Mouse (Mus musculus): ENCODE data around the gene Slc25a39. TPM values are rescaled to one million over a fixed set of nuclear protein-coding genes. Genes with fewer than 3 reads are reported as not detected.

Gene Slc25a39
- total and polyA plus RNA-seq, 3 experiments: 108 to 226 (median 199) TPM

- peaks cover 42% of the 10 kb centered on the region for H3K27me3 ChIP-seq (replicated peaks)
- peaks cover 3 to 14% of the 10 kb centered on the region in 2 experiments for H3K36me3 ChIP-seq (replicated peaks in 1 of 2; ENCODE audit: control insufficient read depth in 1 of 2, insufficient read depth in 1 of 2, low read length in 1 of 2)
- dilution Hi-C loops (cut with MboI; ENCODE audit: extremely low pct_ligation_motif_present, extremely low pct_unique_long_range_greater_than_20kb, low sequenced_read_pairs) (no loop called here), in situ Hi-C loops (cut with MboI; ENCODE audit: low pct_ligation_motif_present, low pct_unique_long_range_greater_than_20kb, low sequenced_read_pairs) (no loop called here)
- TF ChIP-seq CTCF (conservative IDR thresholded peaks at IDR 0.05 in 1 of 2, IDR thresholded peaks at IDR 0.05 in 1 of 2; ENCODE audit: low read depth in 2 of 2, low read length in 2 of 2) (no peak), MXI1 (IDR thresholded peaks at IDR 0.05; ENCODE audit: low read depth, low read length) (no peak), E2F4 (IDR thresholded peaks at IDR 0.05; ENCODE audit: insufficient replicate concordance, low read depth, low read length) (no peak), UBTF (IDR thresholded peaks at IDR 0.05; ENCODE audit: low read depth, low read length) (no peak), MAZ (IDR thresholded peaks at IDR 0.05; ENCODE audit: low read depth, low read length) (no peak), RCOR1 (conservative IDR thresholded peaks at IDR 0.05; ENCODE audit: low read depth, low read length) (no peak), USF1 (IDR thresholded peaks at IDR 0.05; ENCODE audit: low read depth, low read length) (no peak), MYC (IDR thresholded peaks at IDR 0.05; ENCODE audit: low read depth, low read length) (no peak), JUND (conservative IDR thresholded peaks at IDR 0.05; ENCODE audit: low read depth, low read length) (no peak)
- no peak overlapping the region for H3K9ac ChIP-seq (ENCODE audit: insufficient read depth, low read depth)
- no peaks in the 10 kb centered on the region for H3K4me1 ChIP-seq (ENCODE audit: control insufficient read depth in 1 of 2, insufficient read depth in 2 of 2)
- H3K4me3 ChIP-seq (replicated peaks in 1 of 3; ENCODE audit: low read depth in 2 of 3, low read length in 2 of 3, poor library complexity in 1 of 3): no peak overlapping the region
- H3K4me2 ChIP-seq (ENCODE audit: insufficient read depth, low read depth, poor library complexity, severe bottlenecking): no peak overlapping the region
- H3K79me2 ChIP-seq (replicated peaks; ENCODE audit: control insufficient read depth, extremely low read depth, insufficient read depth, poor library complexity, severe bottlenecking): no peaks in the 10 kb centered on the region
- no peak for DNase-seq (ENCODE audit: extremely low read depth)
- H3K27ac ChIP-seq (ENCODE audit: insufficient read depth, low read depth): no peak overlapping the region
- H3K9me3 ChIP-seq (replicated peaks; ENCODE audit: low read length): peaks cover 27% of the 10 kb centered on the region
These were observed 34.3 kb upstream of the Slc25a39 start for GRCm38 (mm10) chr11:102442089-102442488.

GRCm38 (mm10) chr11:102441434-102441833 is 33.7 kb upstream of the Slc25a39 start:
- Histone ChIP-seq H3K9ac (ENCODE audit: insufficient read depth, low read depth) (no peak overlapping the region), H3K9me3 (replicated peaks; ENCODE audit: low read length) (peaks cover 25% of the 10 kb centered on the region), H3K4me3 (replicated peaks in 1 of 3; ENCODE audit: low read depth in 2 of 3, low read length in 2 of 3, poor library complexity in 1 of 3) (no peak overlapping the region), H3K79me2 (replicated peaks; ENCODE audit: control insufficient read depth, extremely low read depth, insufficient read depth, poor library complexity, severe bottlenecking) (no peaks in the 10 kb centered on the region), H3K4me1 (ENCODE audit: control insufficient read depth in 1 of 2, insufficient read depth in 2 of 2) (no peaks in the 10 kb centered on the region), H3K27ac (ENCODE audit: insufficient read depth, low read depth) (no peak overlapping the region), H3K36me3 (replicated peaks in 1 of 2; ENCODE audit: control insufficient read depth in 1 of 2, insufficient read depth in 1 of 2, low read length in 1 of 2) (peaks cover 4 to 21% of the 10 kb centered on the region in 2 experiments), H3K4me2 (ENCODE audit: insufficient read depth, low read depth, poor library complexity, severe bottlenecking) (no peak overlapping the region), H3K27me3 (replicated peaks) (peaks cover 40% of the 10 kb centered on the region)
- no peak for DNase-seq (ENCODE audit: extremely low read depth)
- in situ Hi-C loops (cut with MboI; ENCODE audit: low pct_ligation_motif_present, low pct_unique_long_range_greater_than_20kb, low sequenced_read_pairs): no loop called here
- dilution Hi-C loops (cut with MboI; ENCODE audit: extremely low pct_ligation_motif_present, extremely low pct_unique_long_range_greater_than_20kb, low sequenced_read_pairs): no loop called here
- TF ChIP-seq CTCF (conservative IDR thresholded peaks at IDR 0.05 in 1 of 2, IDR thresholded peaks at IDR 0.05 in 1 of 2; ENCODE audit: low read depth in 2 of 2, low read length in 2 of 2): peak; percentile 16 to 40; a peak in 3 of 4 replicates
- no peak for TF ChIP-seq CHD1 (IDR thresholded peaks at IDR 0.05; ENCODE audit: low read depth, low read length)

- Histone ChIP-seq H3K4me3 (replicated peaks in 1 of 3; ENCODE audit: low read depth in 2 of 3, low read length in 2 of 3, poor library complexity in 1 of 3) (no peak overlapping the region), H3K4me1 (ENCODE audit: control insufficient read depth in 1 of 2, insufficient read depth in 2 of 2) (peaks cover 0 to 5% of the 10 kb centered on the region in 2 experiments; a peak in 1 of 4 replicates), H3K36me3 (replicated peaks in 1 of 2; ENCODE audit: control insufficient read depth in 1 of 2, insufficient read depth in 1 of 2, low read length in 1 of 2) (peaks cover 16 to 32% of the 10 kb centered on the region in 2 experiments), H3K4me2 (ENCODE audit: insufficient read depth, low read depth, poor library complexity, severe bottlenecking) (no peak overlapping the region), H3K79me2 (replicated peaks; ENCODE audit: control insufficient read depth, extremely low read depth, insufficient read depth, poor library complexity, severe bottlenecking) (no peaks in the 10 kb centered on the region), H3K9ac (ENCODE audit: insufficient read depth, low read depth) (no peak overlapping the region), H3K27ac (ENCODE audit: insufficient read depth, low read depth) (no peak overlapping the region), H3K9me3 (replicated peaks; ENCODE audit: low read length) (peaks cover 29% of the 10 kb centered on the region), H3K27me3 (replicated peaks) (peaks cover 28% of the 10 kb centered on the region)
- dilution Hi-C loops (cut with MboI; ENCODE audit: extremely low pct_ligation_motif_present, extremely low pct_unique_long_range_greater_than_20kb, low sequenced_read_pairs): no loop called here
- DNase-seq (ENCODE audit: extremely low read depth): no peak
- in situ Hi-C loops (cut with MboI; ENCODE audit: low pct_ligation_motif_present, low pct_unique_long_range_greater_than_20kb, low sequenced_read_pairs): no loop called here
- TF ChIP-seq ZKSCAN1 (IDR thresholded peaks at IDR 0.05; ENCODE audit: borderline replicate concordance, low read depth, low read length) (no peak), GABPA (IDR thresholded peaks at IDR 0.05; ENCODE audit: insufficient replicate concordance, low read depth, low read length) (no peak), HCFC1 (IDR thresholded peaks at IDR 0.05; ENCODE audit: low read depth, low read length) (no peak), MAZ (IDR thresholded peaks at IDR 0.05; ENCODE audit: low read depth, low read length) (no peak), CHD2 (IDR thresholded peaks at IDR 0.05; ENCODE audit: low read length) (no peak), MEF2A (IDR thresholded peaks at IDR 0.05; ENCODE audit: borderline replicate concordance, low read depth, low read length) (no peak), TCF12 (IDR thresholded peaks at IDR 0.05; ENCODE audit: low read depth, low read length) (no peak), ZNF384 (IDR thresholded peaks at IDR 0.05; ENCODE audit: low read depth, low read length) (no peak), POLR2AphosphoS2 (IDR thresholded peaks at IDR 0.05; ENCODE audit: low read depth, low read length) (no peak), MAFK (IDR thresholded peaks at IDR 0.05; ENCODE audit: insufficient replicate concordance, low read length) (no peak), KAT2A (IDR thresholded peaks at IDR 0.05; ENCODE audit: insufficient replicate concordance, low read length) (no peak)
These were observed 32.5 kb upstream of the Slc25a39 start for GRCm38 (mm10) chr11:102440255-102440654.

All from CH12.LX (cell line).